Mouse (Mus musculus) E14TG2a.4 (cell line): ENCODE results near the gene Dll3.

Experiments used
- CTCF ChIP-seq: conservative IDR thresholded peaks from 2 replicates; pipeline ENCODE4 v1.5.1; 2014; ENCODE audit warnings: low read length
- NANOG ChIP-seq: IDR thresholded peaks from 2 replicates; pipeline ENCODE4 v1.6.1; 2014; ENCODE audit warnings: borderline replicate concordance, low read length, mixed read lengths
- POU5F1 ChIP-seq: IDR thresholded peaks from 2 replicates; pipeline ENCODE4 v1.6.1; 2014; ENCODE audit warnings: low read length, borderline replicate concordance

DNA sequence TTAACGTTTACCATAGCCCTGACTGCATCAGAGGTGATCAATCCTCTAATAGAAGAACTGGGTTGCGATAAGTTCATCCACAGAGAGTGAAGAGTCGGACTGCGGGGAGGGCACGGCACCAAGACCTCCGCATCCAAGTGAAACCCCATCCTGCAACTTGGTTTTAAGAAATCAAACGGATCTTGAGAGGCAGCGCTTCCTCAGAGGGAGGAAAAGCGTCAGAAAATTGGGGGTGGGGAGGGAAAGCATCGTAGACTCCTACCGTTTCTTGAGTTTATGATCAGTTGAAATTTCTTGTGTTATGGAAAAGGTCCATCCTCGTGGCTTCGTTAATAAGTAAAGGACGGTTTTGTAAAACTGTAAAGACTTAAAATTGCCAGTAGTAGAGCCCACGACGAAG, 33.5 kb downstream of the Dll3 start:
- TF ChIP-seq CTCF (no peak), NANOG (no peak), POU5F1 (no peak)
